Mouse (Mus musculus): ENCODE measurements around the gene Tpp1. TPM values are rescaled to one million over a fixed set of nuclear protein-coding genes. Genes with fewer than 3 reads are reported as not detected.
A peak's percentile ranks its signal among the peaks of the same experiment; 100 is the strongest.

Tpp1 gene
- polyA plus RNA-seq, 1 experiment from 2014 or later, result 104 TPM

GRCm38 (mm10) chr7:105774661-105775060 is 22.6 kb upstream of the Tpp1 start:
- Histone ChIP-seq H3K9ac (ENCODE audit: low read length) (no peak overlapping the region), H3K27me3 (ENCODE audit: control insufficient read depth, insufficient read depth, low read length) (no peaks in the 10 kb centered on the region), H3K9me3 (ENCODE audit: control insufficient read depth, low read length) (no peaks in the 10 kb centered on the region), H3K4me3 (ENCODE audit: control insufficient read depth in 1 of 2, insufficient read depth in 1 of 2, low read depth in 1 of 2, low read length in 2 of 2) (no peak overlapping the region), H3K4me1 (ENCODE audit: control insufficient read depth in 2 of 2, insufficient read depth in 2 of 2, low read length in 2 of 2) (peaks cover 17 to 22% of the 10 kb centered on the region in 2 experiments), H3K4me2 (ENCODE audit: low read length) (no peak overlapping the region), H3K27ac (replicated peaks in 1 of 2; ENCODE audit: control insufficient read depth in 1 of 2, insufficient read depth in 1 of 2, low read depth in 2 of 2, low read length in 2 of 2) (0 out of 4 replicates have a peak overlapping the region, but pooled peaks have one; percentile 6 to 24), H3K36me3 (ENCODE audit: control insufficient read depth, insufficient read depth, low read length) (peaks cover 26% of the 10 kb centered on the region)
- 50% methylated on average over 8 of the region's 8 CpGs for WGBS
- no peak for ATAC-seq (ENCODE audit: insufficient number of reproducible peaks, insufficient read depth, low FRiP score, low read depth)

GRCm38 (mm10) chr7:105773041-105773440 is 21.0 kb upstream of the Tpp1 start:
- no peak overlapping the region for H3K4me3 ChIP-seq (ENCODE audit: control insufficient read depth in 1 of 2, insufficient read depth in 1 of 2, low read depth in 1 of 2, low read length in 2 of 2)
- H3K27ac ChIP-seq (replicated peaks in 1 of 2; ENCODE audit: control insufficient read depth in 1 of 2, insufficient read depth in 1 of 2, low read depth in 2 of 2, low read length in 2 of 2), result no peak overlapping the region
- H3K9ac ChIP-seq (ENCODE audit: low read length), result no peak overlapping the region
- no peaks in the 10 kb centered on the region for H3K9me3 ChIP-seq (ENCODE audit: control insufficient read depth, low read length)
- peaks cover 29% of the 10 kb centered on the region for H3K36me3 ChIP-seq (ENCODE audit: control insufficient read depth, insufficient read depth, low read length)
- 75% methylated on average over 5 of the region's 5 CpGs for WGBS
- H3K27me3 ChIP-seq (ENCODE audit: control insufficient read depth, insufficient read depth, low read length), result no peaks in the 10 kb centered on the region
- no peak for ATAC-seq (ENCODE audit: insufficient number of reproducible peaks, insufficient read depth, low FRiP score, low read depth)
- peaks cover 6 to 15% of the 10 kb centered on the region in 2 experiments; a peak in 3 of 4 replicates for H3K4me1 ChIP-seq (ENCODE audit: control insufficient read depth in 2 of 2, insufficient read depth in 2 of 2, low read length in 2 of 2)
- H3K4me2 ChIP-seq (ENCODE audit: low read length), result no peak overlapping the region

- Histone ChIP-seq H3K9me3 (ENCODE audit: control insufficient read depth, low read length) (no peaks in the 10 kb centered on the region), H3K27ac (replicated peaks in 1 of 2; ENCODE audit: control insufficient read depth in 1 of 2, insufficient read depth in 1 of 2, low read depth in 2 of 2, low read length in 2 of 2) (no peak overlapping the region), H3K4me2 (ENCODE audit: low read length) (no peak overlapping the region), H3K4me1 (ENCODE audit: control insufficient read depth in 2 of 2, insufficient read depth in 2 of 2, low read length in 2 of 2) (peaks cover 5 to 19% of the 10 kb centered on the region in 2 experiments; a peak in 3 of 4 replicates), H3K4me3 (ENCODE audit: control insufficient read depth in 1 of 2, insufficient read depth in 1 of 2, low read depth in 1 of 2, low read length in 2 of 2) (no peak overlapping the region), H3K9ac (ENCODE audit: low read length) (no peak overlapping the region), H3K36me3 (ENCODE audit: control insufficient read depth, insufficient read depth, low read length) (peaks cover 29% of the 10 kb centered on the region), H3K27me3 (ENCODE audit: control insufficient read depth, insufficient read depth, low read length) (no peaks in the 10 kb centered on the region)
- ATAC-seq (ENCODE audit: insufficient number of reproducible peaks, insufficient read depth, low FRiP score, low read depth), result no peak
- 91% methylated on average over 15 of the region's 15 CpGs for WGBS
These were observed 20.3 kb upstream of the Tpp1 start for GRCm38 (mm10) chr7:105772331-105772730.

- H3K27me3 ChIP-seq (ENCODE audit: control insufficient read depth, insufficient read depth, low read length), result no peaks in the 10 kb centered on the region
- H3K27ac ChIP-seq (replicated peaks in 1 of 2; ENCODE audit: control insufficient read depth in 1 of 2, insufficient read depth in 1 of 2, low read depth in 2 of 2, low read length in 2 of 2), result no peak overlapping the region
- H3K36me3 ChIP-seq (ENCODE audit: control insufficient read depth, insufficient read depth, low read length), result peaks cover 41% of the 10 kb centered on the region
- no peak for ATAC-seq (ENCODE audit: insufficient number of reproducible peaks, insufficient read depth, low FRiP score, low read depth)
- no peak overlapping the region for H3K4me2 ChIP-seq (ENCODE audit: low read length)
- H3K4me3 ChIP-seq (ENCODE audit: control insufficient read depth in 1 of 2, insufficient read depth in 1 of 2, low read depth in 1 of 2, low read length in 2 of 2), result no peak overlapping the region
- H3K9ac ChIP-seq (ENCODE audit: low read length), result no peak overlapping the region
- WGBS, result 91% methylated on average over 3 of the region's 3 CpGs
- no peaks in the 10 kb centered on the region for H3K9me3 ChIP-seq (ENCODE audit: control insufficient read depth, low read length)
- H3K4me1 ChIP-seq (ENCODE audit: control insufficient read depth in 2 of 2, insufficient read depth in 2 of 2, low read length in 2 of 2), result peaks cover 5 to 17% of the 10 kb centered on the region in 2 experiments; a peak in 3 of 4 replicates
These were observed 17.9 kb upstream of the Tpp1 start for GRCm38 (mm10) chr7:105769959-105770358.

- H3K36me3 ChIP-seq (ENCODE audit: control insufficient read depth, insufficient read depth, low read length), result peaks cover 60% of the 10 kb centered on the region
- H3K9me3 ChIP-seq (ENCODE audit: control insufficient read depth, low read length), result no peaks in the 10 kb centered on the region
- H3K27me3 ChIP-seq (ENCODE audit: control insufficient read depth, insufficient read depth, low read length), result peaks cover 11% of the 10 kb centered on the region
- H3K4me1 ChIP-seq (ENCODE audit: control insufficient read depth in 2 of 2, insufficient read depth in 2 of 2, low read length in 2 of 2), result peaks cover 3 to 12% of the 10 kb centered on the region in 2 experiments; a peak in 3 of 4 replicates
- no peak for ATAC-seq (ENCODE audit: insufficient number of reproducible peaks, insufficient read depth, low FRiP score, low read depth)
- 31% methylated on average over 6 of the region's 6 CpGs for WGBS
- H3K4me3 ChIP-seq (ENCODE audit: control insufficient read depth in 1 of 2, insufficient read depth in 1 of 2, low read depth in 1 of 2, low read length in 2 of 2), result no peak overlapping the region
- no peak overlapping the region for H3K9ac ChIP-seq (ENCODE audit: low read length)
- no peak overlapping the region for H3K4me2 ChIP-seq (ENCODE audit: low read length)
- peak overlapping the region; percentile 14 to 55; a peak in 1 of 4 replicates for H3K27ac ChIP-seq (replicated peaks in 1 of 2; ENCODE audit: control insufficient read depth in 1 of 2, insufficient read depth in 1 of 2, low read depth in 2 of 2, low read length in 2 of 2)
These were observed 15.7 kb upstream of the Tpp1 start for GRCm38 (mm10) chr7:105767729-105768165.

GRCm38 (mm10) chr7:105764331-105764730 is 12.3 kb upstream of the Tpp1 start:
- ATAC-seq (ENCODE audit: insufficient number of reproducible peaks, insufficient read depth, low FRiP score, low read depth), result no peak
- peaks cover 53% of the 10 kb centered on the region for H3K36me3 ChIP-seq (ENCODE audit: control insufficient read depth, insufficient read depth, low read length)
- H3K4me2 ChIP-seq (ENCODE audit: low read length), result no peak overlapping the region
- H3K9me3 ChIP-seq (ENCODE audit: control insufficient read depth, low read length), result no peaks in the 10 kb centered on the region
- H3K4me1 ChIP-seq (ENCODE audit: control insufficient read depth in 2 of 2, insufficient read depth in 2 of 2, low read length in 2 of 2), result peaks cover 3 to 12% of the 10 kb centered on the region in 2 experiments; a peak in 3 of 4 replicates
- no peak overlapping the region for H3K9ac ChIP-seq (ENCODE audit: low read length)
- no peak overlapping the region for H3K4me3 ChIP-seq (ENCODE audit: control insufficient read depth in 1 of 2, insufficient read depth in 1 of 2, low read depth in 1 of 2, low read length in 2 of 2)
- 86% methylated on average over 11 of the region's 11 CpGs for WGBS
- H3K27ac ChIP-seq (replicated peaks in 1 of 2; ENCODE audit: control insufficient read depth in 1 of 2, insufficient read depth in 1 of 2, low read depth in 2 of 2, low read length in 2 of 2), result no peak overlapping the region
- H3K27me3 ChIP-seq (ENCODE audit: control insufficient read depth, insufficient read depth, low read length), result peaks cover 22% of the 10 kb centered on the region

GRCm38 (mm10) chr7:105762517-105763270 is 10.7 kb upstream of the Tpp1 start:
- Histone ChIP-seq H3K27me3 (ENCODE audit: control insufficient read depth, insufficient read depth, low read length) (peaks cover 22% of the 10 kb centered on the region), H3K4me1 (ENCODE audit: control insufficient read depth in 2 of 2, insufficient read depth in 2 of 2, low read length in 2 of 2) (peaks cover 0 to 7% of the 10 kb centered on the region in 2 experiments; a peak in 1 of 4 replicates), H3K4me3 (ENCODE audit: control insufficient read depth in 1 of 2, insufficient read depth in 1 of 2, low read depth in 1 of 2, low read length in 2 of 2) (peak overlapping the region; percentile 24 to 39), H3K4me2 (ENCODE audit: low read length) (peak overlapping the region; percentile 84), H3K9me3 (ENCODE audit: control insufficient read depth, low read length) (no peaks in the 10 kb centered on the region), H3K36me3 (ENCODE audit: control insufficient read depth, insufficient read depth, low read length) (peaks cover 69% of the 10 kb centered on the region), H3K9ac (ENCODE audit: low read length) (peak overlapping the region; percentile 34; the same call in 1 of the 2 replicates), H3K27ac (replicated peaks in 1 of 2; ENCODE audit: control insufficient read depth in 1 of 2, insufficient read depth in 1 of 2, low read depth in 2 of 2, low read length in 2 of 2) (no peak overlapping the region)
- no peak for ATAC-seq (ENCODE audit: insufficient number of reproducible peaks, insufficient read depth, low FRiP score, low read depth)
- WGBS, result 34% methylated on average over 55 of the region's 55 CpGs
